Mouse (Mus musculus): ENCODE measurements around the gene Casd1. TPM values are rescaled to one million over a fixed set of nuclear protein-coding genes. Genes with fewer than 3 reads are reported as not detected.
"Not testable (repeated sequence)": the region's sequence is repeated elsewhere in the genome, so short reads cannot be mapped to it uniquely, and the experiment has no call there.

Gene Casd1
- total RNA-seq, 1 experiment from 2014 or later = 68.8 TPM

DNA sequence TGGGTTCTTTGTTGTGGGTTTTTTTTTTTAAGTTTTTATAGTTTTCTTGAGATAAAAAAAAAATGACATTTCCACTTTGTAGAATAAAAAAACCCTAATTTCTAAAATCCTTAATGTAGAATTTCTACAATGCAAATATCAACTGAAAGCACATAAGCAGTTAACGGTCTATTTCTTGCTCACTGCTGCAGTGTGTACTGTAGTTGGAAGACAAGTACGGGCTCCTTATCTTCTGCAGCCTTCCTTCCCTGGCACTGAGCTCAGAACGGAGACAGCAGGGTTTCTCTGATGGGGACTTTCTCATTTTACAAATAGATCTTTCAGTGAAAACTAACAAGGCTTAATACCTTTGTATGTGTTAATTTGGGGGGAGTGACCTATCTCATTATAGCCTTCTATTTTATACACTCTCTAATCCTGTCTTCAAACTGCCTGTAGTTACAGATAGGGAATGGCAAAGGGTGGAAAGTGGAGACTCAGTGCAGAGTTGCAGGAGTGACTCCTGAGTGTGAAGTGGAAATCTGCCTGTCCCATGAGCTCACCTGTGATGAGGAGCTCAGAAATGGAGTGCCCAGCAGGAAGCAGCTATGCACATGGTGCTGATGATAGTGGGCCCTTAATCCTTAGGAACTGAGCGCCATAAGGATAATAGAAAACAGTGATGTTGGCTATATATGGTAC lies 9.7 kb downstream of the Casd1 start:
- peak; percentile 85 for ATAC-seq (replicated peaks; ENCODE audit: low read depth, poor library complexity, severe bottlenecking)

DNA sequence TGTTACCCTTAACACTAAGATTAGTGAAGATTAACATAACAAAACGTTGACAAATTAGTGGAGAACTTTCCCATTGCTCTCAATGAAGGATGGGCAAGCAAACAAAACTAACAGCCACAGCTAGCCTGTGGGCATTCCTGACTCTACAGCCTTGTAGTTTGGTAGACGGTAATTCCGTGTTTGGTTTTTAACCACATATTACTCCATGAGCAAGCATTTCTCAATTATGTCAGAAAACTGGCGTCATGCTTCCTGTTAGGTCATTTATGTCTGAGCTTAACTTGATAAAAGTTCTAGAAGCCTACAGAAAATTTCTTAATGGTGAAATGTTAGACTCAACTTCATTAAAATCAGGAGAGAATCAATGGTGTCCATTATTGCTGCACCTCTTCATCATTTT lies 11.2 kb downstream of the Casd1 start:
- peak; percentile 78 for ATAC-seq (replicated peaks; ENCODE audit: low read depth, poor library complexity, severe bottlenecking)

DNA sequence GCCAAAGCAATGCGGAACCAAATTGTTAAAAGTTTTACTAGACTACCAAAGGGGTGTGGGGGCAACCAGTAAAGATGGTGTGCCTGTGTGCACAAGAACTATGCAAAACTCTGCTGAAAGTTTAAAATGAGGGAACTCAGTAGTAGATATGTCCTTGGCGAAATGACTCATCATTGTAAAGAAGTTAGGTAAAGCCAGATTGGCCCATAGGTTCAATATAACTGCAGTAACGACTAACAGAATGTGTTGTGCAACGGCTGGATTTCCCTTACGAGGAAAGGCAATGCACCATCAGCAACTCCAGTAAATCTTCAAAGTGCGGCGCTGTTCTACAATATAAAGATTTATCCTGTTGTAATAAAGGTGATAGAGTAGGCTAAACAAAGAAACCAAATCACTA lies 11.8 kb downstream of the Casd1 start:
- ATAC-seq (replicated peaks; ENCODE audit: low read depth, poor library complexity, severe bottlenecking) = no peak

DNA sequence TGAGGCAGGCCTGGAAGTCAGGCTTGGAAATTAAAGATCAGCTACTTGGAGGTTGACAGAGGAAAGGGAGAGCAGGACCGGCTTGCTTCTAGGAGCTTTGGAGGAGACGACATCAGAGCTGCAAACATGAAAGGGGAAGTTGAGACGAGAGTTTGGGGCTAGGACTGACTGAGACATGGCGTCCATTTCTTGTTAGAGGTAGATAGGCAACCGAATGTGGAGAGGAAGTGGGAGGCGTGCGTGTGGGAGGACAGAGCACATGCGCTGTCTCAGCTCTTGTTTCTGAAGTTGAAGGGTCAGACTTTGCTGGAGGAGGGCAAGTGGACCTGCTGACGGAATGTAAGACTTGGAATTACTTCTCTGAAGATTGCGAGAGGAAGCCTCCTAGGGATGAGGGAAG lies 17.3 kb downstream of the Casd1 start:
- ATAC-seq (replicated peaks; ENCODE audit: low read depth, poor library complexity, severe bottlenecking) = peak; percentile 97

DNA sequence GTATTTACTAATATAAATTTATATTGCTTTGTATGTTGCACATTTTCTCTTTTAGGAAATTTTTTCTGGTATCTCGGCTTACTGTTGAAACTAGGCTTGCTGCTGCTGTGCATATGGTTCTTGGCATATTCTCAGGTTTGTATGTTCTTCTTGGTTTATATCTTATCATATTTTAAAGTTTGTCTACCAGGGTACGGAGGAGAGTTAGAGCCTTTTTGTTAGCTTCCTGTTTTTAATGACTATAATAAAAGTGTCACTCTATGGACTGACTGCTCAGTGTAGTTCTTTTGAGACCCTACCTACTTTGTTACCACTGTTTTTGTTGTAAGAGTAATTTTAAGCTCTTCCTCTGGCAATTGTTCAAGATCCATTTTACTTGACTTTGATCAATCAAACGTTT lies 30.8 kb downstream of the Casd1 start:
- no peak for ATAC-seq (replicated peaks; ENCODE audit: low read depth, poor library complexity, severe bottlenecking)

DNA sequence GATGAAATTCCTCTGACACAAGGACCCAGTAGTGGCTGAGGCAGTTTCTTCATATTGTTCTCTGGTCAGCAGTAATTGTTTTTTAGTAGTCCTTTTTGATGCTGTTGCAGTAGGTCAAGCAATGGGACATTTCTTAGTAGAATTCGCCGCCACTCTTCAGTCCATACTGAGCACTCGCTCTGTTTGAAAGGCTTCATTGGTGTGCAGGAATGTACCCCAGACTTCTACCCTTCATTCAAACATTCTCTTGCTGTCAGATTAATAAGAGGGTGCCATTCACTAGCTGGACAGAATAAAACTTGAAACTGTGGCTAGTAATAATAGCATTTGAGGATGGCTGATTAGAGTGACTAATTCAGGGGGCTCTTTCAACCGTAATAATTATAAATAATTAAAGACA lies 32.5 kb downstream of the Casd1 start:
- no peak for ATAC-seq (replicated peaks; ENCODE audit: low read depth, poor library complexity, severe bottlenecking)

DNA sequence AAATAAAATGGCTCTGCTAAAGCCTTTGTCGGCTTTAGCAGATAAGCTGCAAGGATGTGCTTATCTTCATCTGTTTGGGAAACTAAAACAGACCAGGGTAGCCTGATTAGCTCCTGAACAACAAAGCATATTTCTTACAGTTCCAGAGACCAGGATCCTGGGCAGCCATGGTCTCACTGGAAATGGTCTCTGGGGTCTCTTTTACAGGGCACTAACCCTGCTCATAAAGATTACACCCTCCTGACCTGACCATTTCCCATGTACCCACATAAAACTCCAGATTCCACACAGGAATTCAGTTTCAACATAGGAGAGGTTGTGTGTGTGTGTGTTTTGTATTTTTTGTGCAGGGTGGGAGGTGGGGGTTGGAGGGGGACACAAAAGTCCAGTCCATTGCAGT lies 34.2 kb downstream of the Casd1 start:
- no peak for ATAC-seq (replicated peaks; ENCODE audit: low read depth, poor library complexity, severe bottlenecking)

DNA sequence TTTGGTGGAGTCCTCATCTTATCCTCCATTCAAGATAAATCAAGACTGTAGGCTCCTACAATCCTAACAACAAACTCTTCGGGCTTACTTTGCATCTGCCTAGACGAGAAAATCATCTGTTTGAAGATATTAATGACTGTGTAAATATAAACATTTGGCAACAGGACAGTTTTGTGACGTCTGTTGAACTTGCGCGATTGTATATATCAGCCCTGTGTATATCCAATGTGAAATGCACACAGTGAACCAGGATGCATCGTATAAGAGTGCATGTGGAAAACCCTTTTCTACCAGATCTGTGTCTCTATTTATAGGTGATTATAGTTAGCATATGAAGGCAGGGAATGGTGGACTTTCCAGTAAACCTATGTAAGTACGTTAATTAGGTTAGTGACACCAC lies 41.4 kb downstream of the Casd1 start:
- ATAC-seq (replicated peaks; ENCODE audit: low read depth, poor library complexity, severe bottlenecking) = no peak

DNA sequence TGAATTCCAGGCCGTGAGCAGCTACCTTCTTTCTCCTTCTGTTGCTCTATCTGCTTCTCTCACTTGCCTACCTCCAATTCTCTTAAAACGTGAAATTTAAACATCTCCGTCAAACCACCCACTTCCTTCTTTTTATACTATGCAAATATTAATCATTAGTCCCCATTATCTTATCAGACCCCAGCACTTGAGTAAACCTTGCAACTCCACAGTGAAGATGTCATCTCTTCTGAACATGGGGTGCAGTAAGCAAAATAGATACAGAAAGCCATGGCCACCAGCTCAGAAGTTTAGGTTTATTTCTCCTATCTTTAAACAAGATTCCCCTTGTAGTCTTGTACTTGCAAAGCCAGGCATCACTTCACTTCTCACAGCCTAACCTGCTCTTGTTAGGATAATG lies 46.7 kb downstream of the Casd1 start:
- no peak for ATAC-seq (replicated peaks; ENCODE audit: low read depth, poor library complexity, severe bottlenecking)

DNA sequence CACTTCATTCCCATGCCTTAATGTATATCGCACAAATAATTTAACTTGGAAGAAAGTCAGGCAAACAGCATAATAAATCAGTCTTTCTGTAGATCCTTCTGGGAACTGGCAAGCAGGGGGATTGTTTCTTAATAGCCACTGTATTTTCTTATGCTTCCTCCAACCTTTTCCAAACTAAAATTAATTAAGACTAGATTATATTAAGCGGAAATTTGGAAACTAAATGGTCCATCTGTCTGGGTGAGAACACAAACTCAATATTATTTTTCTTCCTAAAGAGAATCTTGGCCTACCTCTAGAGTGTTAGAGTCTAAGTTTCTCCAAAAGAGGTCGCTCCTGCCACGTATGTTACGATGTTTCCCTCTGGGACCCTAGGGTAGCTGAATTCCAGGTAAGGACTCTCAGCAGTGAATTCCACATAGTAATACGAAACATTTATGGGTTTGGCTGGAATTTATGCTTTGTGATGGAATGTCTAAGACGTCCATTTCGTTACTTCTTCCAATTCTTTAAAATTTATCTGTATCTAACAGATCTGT lies 52.0 kb downstream of the Casd1 start:
- no peak for ATAC-seq (replicated peaks; ENCODE audit: low read depth, poor library complexity, severe bottlenecking)

DNA sequence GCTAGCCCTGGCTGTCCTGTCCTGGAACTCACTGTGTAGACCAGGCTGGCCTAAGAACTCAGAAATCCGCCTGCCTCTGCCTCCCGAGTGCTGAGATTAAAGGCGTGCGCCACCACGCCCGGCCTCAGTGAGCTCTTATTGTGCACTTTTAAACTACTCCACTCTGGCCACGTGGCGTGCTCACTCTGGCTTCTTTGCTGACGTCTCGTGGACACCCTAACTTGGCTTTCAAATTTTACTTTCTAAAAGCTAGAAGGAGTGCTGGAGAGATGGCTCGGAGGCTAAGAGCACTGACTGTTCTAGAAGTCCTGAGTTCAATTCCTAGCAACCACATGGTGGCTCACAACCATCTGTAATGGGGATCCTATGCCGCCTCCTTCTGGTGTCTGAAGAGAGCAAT lies 53.1 kb downstream of the Casd1 start:
- not testable (repeated sequence) for ATAC-seq (replicated peaks; ENCODE audit: low read depth, poor library complexity, severe bottlenecking)

DNA sequence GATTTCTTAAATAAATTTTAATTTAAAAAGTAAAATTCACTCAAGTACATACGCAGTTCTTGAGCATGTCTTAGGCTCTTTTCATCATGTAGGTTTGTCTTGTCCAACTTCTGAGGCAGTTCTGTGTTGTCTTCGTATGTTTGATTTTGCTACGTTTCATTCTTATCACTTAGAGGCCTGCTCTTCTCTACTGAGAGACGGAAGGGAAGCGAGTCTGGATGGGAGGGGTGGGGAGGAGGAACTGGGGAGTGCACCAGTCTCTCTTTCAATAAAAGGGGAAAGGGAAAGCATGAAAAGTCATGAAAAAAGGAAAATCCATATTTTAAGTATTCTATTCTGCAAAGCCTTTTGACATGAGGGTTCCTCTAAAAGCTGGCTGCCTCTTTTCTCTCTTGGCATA lies 54.8 kb downstream of the Casd1 start:
- ATAC-seq (replicated peaks; ENCODE audit: low read depth, poor library complexity, severe bottlenecking) = 0 out of 2 replicates have a peak, but pooled peaks have one; percentile 52

DNA sequence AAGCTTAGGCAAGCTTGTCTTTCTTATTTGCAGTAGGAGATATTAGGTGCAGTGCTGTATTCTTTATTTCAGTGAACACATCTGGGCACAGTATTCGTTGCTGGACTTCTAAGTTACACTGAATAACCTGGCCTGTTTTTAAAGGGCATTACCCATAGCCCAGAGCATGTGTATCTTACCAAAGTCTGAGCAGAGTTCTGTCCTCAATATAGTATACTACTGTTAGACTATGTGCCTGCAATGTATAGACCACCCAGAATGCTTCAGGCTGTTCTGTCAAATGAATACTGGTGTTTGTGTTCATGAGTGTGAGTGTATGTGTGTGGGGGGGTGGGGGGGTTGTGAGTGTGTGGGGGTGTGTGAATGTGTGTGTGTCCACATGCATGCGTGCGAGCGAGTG lies 55.3 kb downstream of the Casd1 start:
- ATAC-seq (replicated peaks; ENCODE audit: low read depth, poor library complexity, severe bottlenecking) = no peak

DNA sequence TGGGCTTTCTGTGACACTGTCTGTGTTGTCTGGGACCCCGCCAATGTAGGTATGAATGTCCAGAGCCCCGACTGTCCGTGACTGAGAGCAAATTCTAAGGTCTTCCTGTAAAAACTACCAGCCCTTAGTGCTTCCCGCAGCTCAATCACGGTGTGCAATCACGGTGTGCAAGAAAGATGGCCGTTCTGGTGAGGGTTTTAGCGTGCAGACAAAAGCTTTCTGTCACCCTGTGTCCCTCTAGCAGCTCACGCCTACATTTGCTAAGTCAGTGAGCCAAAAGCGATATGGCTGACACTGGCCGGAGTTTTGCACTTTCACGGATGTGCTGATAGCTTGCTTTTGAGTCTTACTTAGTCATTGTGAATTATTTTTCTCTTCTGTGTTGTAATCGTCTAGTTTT lies 58.2 kb downstream of the Casd1 start:
- ATAC-seq (replicated peaks; ENCODE audit: low read depth, poor library complexity, severe bottlenecking) = no peak

DNA sequence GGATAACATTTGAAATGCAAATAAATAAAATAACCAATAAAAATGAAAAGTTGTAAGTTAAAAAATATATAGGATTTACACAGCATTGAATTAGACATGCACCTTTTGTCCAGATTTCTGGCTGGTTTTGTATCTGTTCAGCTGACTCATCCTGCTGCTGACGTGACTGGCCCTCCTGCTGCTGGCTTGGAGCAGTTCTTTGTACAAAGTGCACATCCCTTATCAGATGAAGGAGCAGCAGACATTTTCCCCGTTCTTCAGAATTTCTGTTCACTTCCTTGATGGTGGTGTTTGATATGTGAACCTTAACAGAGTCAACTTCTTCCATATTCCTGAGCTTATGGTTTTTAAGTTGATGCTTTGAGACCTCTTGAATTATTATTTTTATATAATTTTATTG lies 62.9 kb downstream of the Casd1 start:
- ATAC-seq (replicated peaks; ENCODE audit: low read depth, poor library complexity, severe bottlenecking) = peak; percentile 48

DNA sequence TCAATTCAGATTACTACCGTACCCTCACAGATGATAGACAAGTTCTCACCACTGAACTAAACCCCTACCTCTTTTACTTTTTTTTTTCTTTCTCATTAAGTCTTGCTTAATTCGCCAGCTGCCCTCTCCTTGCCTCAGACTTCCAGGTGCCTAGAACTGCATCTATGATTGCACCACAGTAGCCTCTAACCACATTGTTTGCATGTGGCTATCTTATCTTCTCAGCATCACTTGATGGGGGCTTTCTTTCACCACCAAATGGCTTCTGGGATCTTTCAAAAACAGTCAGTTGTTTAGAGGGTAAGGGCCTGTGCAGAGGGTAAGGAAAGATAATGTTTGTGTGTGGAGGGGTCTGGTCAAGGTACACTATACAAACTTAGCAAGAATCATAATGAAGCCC lies 63.7 kb downstream of the Casd1 start:
- peak; percentile 90 for ATAC-seq (replicated peaks; ENCODE audit: low read depth, poor library complexity, severe bottlenecking)

DNA sequence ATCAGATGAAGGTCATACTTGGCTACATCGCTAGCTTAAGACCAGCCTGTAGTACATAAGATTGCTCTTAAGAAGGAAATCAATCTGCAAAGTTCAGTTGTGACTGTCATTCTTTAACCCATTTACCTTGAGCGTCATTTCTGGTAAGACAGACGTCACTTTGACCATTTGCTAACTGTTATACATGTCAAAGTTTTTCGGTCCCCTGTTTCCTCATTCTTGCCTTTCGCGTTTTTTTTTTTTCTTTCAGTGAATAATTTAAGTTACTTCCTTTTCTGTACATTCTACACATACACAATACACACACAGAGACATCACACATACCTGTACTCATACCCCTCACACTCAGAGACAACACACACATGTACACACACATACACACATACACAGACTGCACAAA lies 64.5 kb downstream of the Casd1 start:
- peak; percentile 21; the same call in 1 of the 2 replicates for ATAC-seq (replicated peaks; ENCODE audit: low read depth, poor library complexity, severe bottlenecking)

DNA sequence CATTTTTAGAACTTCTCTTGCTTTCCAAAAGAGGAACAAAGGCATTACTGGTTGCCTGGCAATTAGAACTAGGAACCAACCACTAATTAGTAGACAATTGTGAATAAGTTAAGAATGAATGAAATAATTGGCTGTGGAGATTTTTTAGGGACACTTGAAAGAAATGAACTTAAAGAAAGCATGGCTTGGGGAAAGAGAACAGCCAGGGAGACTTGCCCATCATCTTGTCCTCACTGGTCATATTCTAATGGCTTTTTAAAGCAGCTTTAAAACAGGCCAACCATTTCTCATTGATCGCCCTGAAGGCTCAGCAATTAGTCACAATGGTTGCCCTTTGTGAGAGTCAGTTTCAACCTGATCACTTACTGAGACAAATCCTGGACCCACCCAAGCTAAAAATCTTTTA lies 76.7 kb downstream of the Casd1 start:
- ATAC-seq (replicated peaks; ENCODE audit: low read depth, poor library complexity, severe bottlenecking) = no peak

DNA sequence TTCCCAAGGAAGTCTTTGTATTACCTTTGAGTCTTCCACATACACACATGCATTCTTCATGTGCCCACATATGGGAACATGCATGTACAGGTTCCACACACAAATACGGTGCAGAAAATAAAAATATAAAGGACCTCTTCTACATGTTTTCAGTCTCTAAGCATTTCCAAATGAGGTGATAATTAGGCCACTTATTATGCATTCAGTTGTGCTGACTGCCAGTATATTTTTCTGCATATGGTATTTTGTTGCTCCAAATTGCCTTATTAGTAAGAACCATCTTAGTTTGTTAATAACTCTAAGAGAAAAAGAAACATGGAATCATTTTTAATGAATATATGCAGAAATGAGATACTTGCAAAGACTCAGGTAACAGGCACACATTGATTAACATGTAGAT lies 79.3 kb downstream of the Casd1 start:
- no peak for ATAC-seq (replicated peaks; ENCODE audit: low read depth, poor library complexity, severe bottlenecking)

DNA sequence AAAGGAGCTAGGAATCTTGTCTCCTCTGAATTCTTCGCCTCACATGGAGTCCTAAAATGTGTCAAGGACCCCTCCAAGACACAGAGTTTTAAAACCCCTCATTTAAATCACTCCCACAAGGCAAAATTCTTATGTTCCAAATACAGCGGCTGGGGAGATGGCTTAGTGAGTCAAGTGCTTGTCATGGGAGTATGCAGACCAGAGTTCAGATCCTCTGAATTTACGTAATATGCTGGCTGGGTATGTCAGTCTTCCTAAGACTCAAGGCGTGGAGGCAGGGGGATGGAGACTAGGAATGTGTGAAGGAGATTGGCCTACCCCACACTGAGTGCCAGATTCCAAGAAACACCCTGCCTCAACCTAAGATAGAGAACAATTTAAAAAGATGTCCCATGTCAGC lies 79.9 kb downstream of the Casd1 start:
- ATAC-seq (replicated peaks; ENCODE audit: low read depth, poor library complexity, severe bottlenecking) = no peak

DNA sequence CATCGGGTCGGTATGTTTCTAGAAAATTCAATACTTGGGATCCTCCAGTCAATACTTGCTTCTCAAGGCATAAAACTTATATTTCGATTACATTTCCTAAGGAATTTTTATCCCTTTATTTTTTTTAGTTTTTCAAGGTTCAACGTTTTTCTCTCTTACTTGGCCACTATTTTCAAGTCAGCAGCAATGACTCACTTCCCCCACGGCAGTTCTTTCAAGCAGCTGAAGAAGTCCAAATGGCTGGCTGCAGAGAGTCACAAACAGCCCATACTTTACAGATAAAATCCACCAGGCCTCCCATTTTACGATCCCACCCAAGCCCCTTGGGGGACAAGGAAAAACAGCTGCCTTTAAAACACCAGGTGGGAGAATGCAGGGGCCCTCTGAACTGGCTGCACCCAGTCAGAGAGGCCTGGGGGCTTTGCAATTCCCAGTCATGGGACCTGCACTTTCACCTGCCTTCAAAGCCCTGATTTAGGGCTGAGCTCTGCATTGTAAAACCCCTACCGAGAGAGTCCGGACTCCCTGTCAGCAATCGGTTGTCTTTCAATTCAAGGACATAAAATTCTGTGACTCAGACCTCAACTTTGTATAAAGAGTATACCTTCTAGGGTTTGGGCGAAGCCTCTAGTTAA lies 84.2 kb downstream of the Casd1 start:
- ATAC-seq (replicated peaks; ENCODE audit: low read depth, poor library complexity, severe bottlenecking) = no peak

DNA sequence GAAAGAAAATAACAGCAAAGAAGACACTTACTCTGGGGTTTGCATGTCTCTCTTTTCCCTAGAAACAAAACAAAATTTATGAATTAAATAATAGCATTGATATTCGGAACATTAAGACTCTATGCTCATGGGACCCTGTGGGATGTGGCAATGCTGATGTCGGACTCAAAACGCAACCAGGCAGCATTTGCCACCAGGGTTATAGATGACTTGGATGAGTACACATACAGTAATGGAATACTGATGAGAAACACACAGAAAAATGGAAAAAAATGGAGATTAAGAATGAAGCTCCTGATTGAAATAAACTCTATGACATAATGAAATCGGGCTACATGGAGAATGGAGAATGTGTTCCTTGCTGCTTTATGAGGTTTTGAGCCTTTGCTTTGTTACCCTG lies 89.8 kb downstream of the Casd1 start:
- no peak for ATAC-seq (replicated peaks; ENCODE audit: low read depth, poor library complexity, severe bottlenecking)

Measured in common myeloid progenitor, adult 5-6 weeks (primary cell).